Mouse (Mus musculus): ENCODE measurements around the gene Tnks1bp1. TPM values are rescaled to one million over a fixed set of nuclear protein-coding genes. Genes with fewer than 3 reads are reported as not detected.

Tnks1bp1 gene
- polyA plus RNA-seq, 1 experiment: 118 TPM

- Histone ChIP-seq H3K4me1 (ENCODE audit: control insufficient read depth, insufficient read depth, low read length) (no peaks in the 10 kb centered on the region), H3K4me3 (ENCODE audit: insufficient read depth, low read length) (no peak overlapping the region), H3K27ac (ENCODE audit: insufficient read depth, low read length) (no peak overlapping the region)
- no peak for TF ChIP-seq CTCF (IDR thresholded peaks at IDR 0.05; ENCODE audit: borderline replicate concordance, insufficient read depth, low read length)
- no peak for TF ChIP-seq POLR2A (IDR thresholded peaks at IDR 0.05; ENCODE audit: low read depth, low read length)
Observed at GRCm38 (mm10) chr2:85013826-85014587, 33.8 kb upstream of the Tnks1bp1 start.

GRCm38 (mm10) chr2:85014588-85014982, 33.2 kb upstream of the Tnks1bp1 start:
- no peaks in the 10 kb centered on the region for H3K4me1 ChIP-seq (ENCODE audit: control insufficient read depth, insufficient read depth, low read length)
- H3K4me3 ChIP-seq (ENCODE audit: insufficient read depth, low read length): no peak overlapping the region
- TF ChIP-seq CTCF (IDR thresholded peaks at IDR 0.05; ENCODE audit: borderline replicate concordance, insufficient read depth, low read length): no peak
- H3K27ac ChIP-seq (ENCODE audit: insufficient read depth, low read length): no peak overlapping the region

- H3K27ac ChIP-seq (ENCODE audit: insufficient read depth, low read length): no peak overlapping the region
Observed at GRCm38 (mm10) chr2:85022043-85022442, 25.8 kb upstream of the Tnks1bp1 start.

GRCm38 (mm10) chr2:85026178-85026577, 21.6 kb upstream of the Tnks1bp1 start:
- no peak overlapping the region for H3K27ac ChIP-seq (ENCODE audit: insufficient read depth, low read length)
- no peak overlapping the region for H3K4me3 ChIP-seq (ENCODE audit: insufficient read depth, low read length)
- no peaks in the 10 kb centered on the region for H3K4me1 ChIP-seq (ENCODE audit: control insufficient read depth, insufficient read depth, low read length)
- TF ChIP-seq CTCF (IDR thresholded peaks at IDR 0.05; ENCODE audit: borderline replicate concordance, insufficient read depth, low read length): no peak
- TF ChIP-seq POLR2A (IDR thresholded peaks at IDR 0.05; ENCODE audit: low read depth, low read length): no peak

More at GRCm38 (mm10) chr2:85022043-85022442, 25.8 kb upstream of the Tnks1bp1 start:
- H3K4me3 ChIP-seq (ENCODE audit: insufficient read depth, low read length): no peak overlapping the region
- TF ChIP-seq CTCF (IDR thresholded peaks at IDR 0.05; ENCODE audit: borderline replicate concordance, insufficient read depth, low read length) (peak; percentile 81), POLR2A (IDR thresholded peaks at IDR 0.05; ENCODE audit: low read depth, low read length) (no peak)
- H3K4me1 ChIP-seq (ENCODE audit: control insufficient read depth, insufficient read depth, low read length): no peaks in the 10 kb centered on the region

- Histone ChIP-seq H3K4me3 (ENCODE audit: insufficient read depth, low read length) (no peak overlapping the region), H3K27ac (ENCODE audit: insufficient read depth, low read length) (no peak overlapping the region), H3K4me1 (ENCODE audit: control insufficient read depth, insufficient read depth, low read length) (no peaks in the 10 kb centered on the region)
- TF ChIP-seq CTCF (IDR thresholded peaks at IDR 0.05; ENCODE audit: borderline replicate concordance, insufficient read depth, low read length): no peak
- TF ChIP-seq POLR2A (IDR thresholded peaks at IDR 0.05; ENCODE audit: low read depth, low read length): no peak
Observed at GRCm38 (mm10) chr2:85027281-85027680, 20.5 kb upstream of the Tnks1bp1 start.

GRCm38 (mm10) chr2:85029897-85030296, 17.9 kb upstream of the Tnks1bp1 start:
- Histone ChIP-seq H3K4me3 (ENCODE audit: insufficient read depth, low read length) (no peak overlapping the region), H3K27ac (ENCODE audit: insufficient read depth, low read length) (no peak overlapping the region), H3K4me1 (ENCODE audit: control insufficient read depth, insufficient read depth, low read length) (no peaks in the 10 kb centered on the region)
- TF ChIP-seq POLR2A (IDR thresholded peaks at IDR 0.05; ENCODE audit: low read depth, low read length): no peak
- TF ChIP-seq CTCF (IDR thresholded peaks at IDR 0.05; ENCODE audit: borderline replicate concordance, insufficient read depth, low read length): no peak

- Histone ChIP-seq H3K4me1 (ENCODE audit: control insufficient read depth, insufficient read depth, low read length) (no peaks in the 10 kb centered on the region), H3K27ac (ENCODE audit: insufficient read depth, low read length) (no peak overlapping the region), H3K4me3 (ENCODE audit: insufficient read depth, low read length) (no peak overlapping the region)
- TF ChIP-seq POLR2A (IDR thresholded peaks at IDR 0.05; ENCODE audit: low read depth, low read length) (no peak), CTCF (IDR thresholded peaks at IDR 0.05; ENCODE audit: borderline replicate concordance, insufficient read depth, low read length) (no peak)
Observed at GRCm38 (mm10) chr2:85030989-85031388, 16.8 kb upstream of the Tnks1bp1 start.

GRCm38 (mm10) chr2:85033121-85033520, 14.7 kb upstream of the Tnks1bp1 start:
- Histone ChIP-seq H3K4me3 (ENCODE audit: insufficient read depth, low read length) (no peak overlapping the region), H3K27ac (ENCODE audit: insufficient read depth, low read length) (no peak overlapping the region), H3K4me1 (ENCODE audit: control insufficient read depth, insufficient read depth, low read length) (no peaks in the 10 kb centered on the region)
- no peak for TF ChIP-seq POLR2A (IDR thresholded peaks at IDR 0.05; ENCODE audit: low read depth, low read length)

- Histone ChIP-seq H3K4me1 (ENCODE audit: control insufficient read depth, insufficient read depth, low read length) (no peaks in the 10 kb centered on the region), H3K27ac (ENCODE audit: insufficient read depth, low read length) (no peak overlapping the region), H3K4me3 (ENCODE audit: insufficient read depth, low read length) (no peak overlapping the region)
- TF ChIP-seq CTCF (IDR thresholded peaks at IDR 0.05; ENCODE audit: borderline replicate concordance, insufficient read depth, low read length) (no peak), POLR2A (IDR thresholded peaks at IDR 0.05; ENCODE audit: low read depth, low read length) (no peak)
Observed at GRCm38 (mm10) chr2:85034169-85034568, 13.7 kb upstream of the Tnks1bp1 start.

- H3K4me3 ChIP-seq (ENCODE audit: insufficient read depth, low read length): peak overlapping the region; percentile 46
- TF ChIP-seq CTCF (IDR thresholded peaks at IDR 0.05; ENCODE audit: borderline replicate concordance, insufficient read depth, low read length): no peak
- TF ChIP-seq POLR2A (IDR thresholded peaks at IDR 0.05; ENCODE audit: low read depth, low read length): no peak
- no peaks in the 10 kb centered on the region for H3K4me1 ChIP-seq (ENCODE audit: control insufficient read depth, insufficient read depth, low read length)
- no peak overlapping the region for H3K27ac ChIP-seq (ENCODE audit: insufficient read depth, low read length)
Observed at GRCm38 (mm10) chr2:85036507-85037046, 11.2 kb upstream of the Tnks1bp1 start.
